Comparison of ENCODE assay signal across 23 mouse cellular contexts in the genomic region with DNA sequence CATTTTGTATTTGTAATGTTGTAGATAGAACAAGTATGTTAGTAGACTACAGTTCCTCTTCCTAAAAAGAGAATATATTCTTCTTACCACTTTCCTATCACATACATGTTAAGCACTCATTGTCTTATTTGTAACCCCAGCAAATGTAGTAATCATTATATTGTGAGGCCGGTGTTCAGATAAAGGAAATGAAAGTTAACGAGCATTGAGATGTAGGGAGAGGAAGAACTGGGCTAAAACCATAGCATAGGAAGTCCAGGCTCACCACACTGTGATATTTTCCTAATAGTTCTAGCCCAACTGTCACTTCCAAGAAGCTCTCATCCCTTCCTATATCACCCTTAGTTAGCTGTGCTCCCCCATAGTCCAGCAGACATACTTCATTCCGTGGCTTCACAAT.
"Had no signal": no experiment of that assay in that cellular context is flagged by ENCODE, and none has a peak within 500 bp of the region (broad histone marks: within the 10 kb centered on the region; RNA-seq: fewer than 3 reads in every experiment).

No protein-coding gene starts in this region.

- DNase-seq: gastrocnemius, postnatal 14 days; gastrocnemius, postnatal 36 days; heart, adult 18-20 months; heart, postnatal 10 days; heart, postnatal 4 days; kidney, adult 18-20 months; kidney, adult 8-10 months; kidney, postnatal 10 days; kidney, postnatal 36 days; layer of hippocampus, adult 9-11 months; liver had no signal

- H3K27ac ChIP-seq: heart, embryonic 10.5 days; hindbrain, embryonic 10.5 days; hindbrain, embryonic 12.5 days; hindbrain, embryonic 14.5 days; intestine, embryonic 15.5 days; limb, embryonic 10.5 days; limb, embryonic 12.5 days had no signal

- H3K4me3 ChIP-seq: heart, embryonic 10.5 days; heart, embryonic 12.5 days; hindbrain, embryonic 10.5 days; hindbrain, embryonic 12.5 days; intestine, embryonic 15.5 days; limb, embryonic 10.5 days; limb, embryonic 12.5 days had no signal

- H3K27me3 ChIP-seq: heart, embryonic 12.5 days; hindbrain, embryonic 12.5 days; intestine, embryonic 15.5 days; limb, embryonic 12.5 days had no signal

- ATAC-seq: hindbrain, embryonic 16.5 days; inflammation-experienced regulatory T-cells, adult 6 months; intestine, embryonic 15.5 days; intestine, postnatal 0 days had no signal

- H3K36me3 ChIP-seq: heart, embryonic 10.5 days; heart, embryonic 12.5 days; hindbrain, embryonic 10.5 days; hindbrain, embryonic 12.5 days; intestine, embryonic 15.5 days; limb, embryonic 10.5 days; limb, embryonic 12.5 days had no signal

- H3K9ac ChIP-seq: heart, embryonic 12.5 days; hindbrain, embryonic 12.5 days; hindbrain, embryonic 14.5 days; intestine, embryonic 15.5 days; limb, embryonic 12.5 days had no signal

- H3K9me3 ChIP-seq: heart, embryonic 10.5 days; heart, embryonic 12.5 days; hindbrain, embryonic 10.5 days; hindbrain, embryonic 12.5 days; intestine, embryonic 15.5 days; limb, embryonic 10.5 days; limb, embryonic 12.5 days had no signal

- H3K4me2 ChIP-seq: heart, embryonic 12.5 days; hindbrain, embryonic 12.5 days; hindbrain, embryonic 14.5 days; intestine, embryonic 15.5 days; limb, embryonic 12.5 days; liver, embryonic 11.5 days had no signal

- H3K4me1 ChIP-seq: intestine, embryonic 15.5 days had no signal
